Mouse (Mus musculus): ENCODE measurements at regions not wholly inside any gene's neighbourhood (a gene's known extent, or its start where the extent isn't known, plus 50 kb on each side); places are given as distances from the start of the nearest gene placed in this dataset.
"Not testable (repeated sequence)": the region's sequence is repeated elsewhere in the genome, so short reads cannot be mapped to it uniquely, and the experiment has no call there.

- no peak for DNase-seq
Observed at GRCm38 (mm10) chr8:26762942-26763778, 214.0 kb upstream of the Zfp703 start.

GRCm38 (mm10) chr8:26768474-26769229, 208.5 kb upstream of the Zfp703 start:
- DNase-seq: no peak

DNA sequence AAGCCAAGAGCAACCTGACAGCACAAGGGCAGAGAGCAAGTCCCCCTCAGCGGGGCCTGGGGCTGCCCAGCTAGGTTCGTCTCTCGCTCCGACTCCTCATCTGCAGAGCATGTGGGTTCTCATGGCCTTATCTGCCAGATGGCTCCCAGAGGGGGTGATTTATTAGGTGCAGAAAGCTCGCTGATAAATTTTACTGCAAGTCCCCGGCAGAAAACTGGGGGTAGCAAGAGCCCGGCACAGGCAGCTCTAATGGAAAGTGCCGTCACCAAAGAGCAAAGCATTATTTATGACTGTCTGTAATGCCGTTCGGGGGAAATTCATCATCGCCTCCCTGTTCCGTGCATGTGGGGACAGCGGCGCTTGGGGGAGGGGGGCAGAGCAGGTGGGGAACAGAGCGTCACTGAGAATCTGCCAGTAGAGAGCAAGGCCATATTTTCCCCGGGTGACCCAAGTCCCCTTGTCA, 206.7 kb upstream of the Zfp703 start:
- peak in 1 of 2 experiments; percentile 6 for DNase-seq

- no peak for DNase-seq
Observed at GRCm38 (mm10) chr8:26778917-26779537, 198.1 kb upstream of the Zfp703 start.

GRCm38 (mm10) chr8:26780515-26780914, 196.6 kb upstream of the Zfp703 start:
- peak; percentile 51 to 53 for DNase-seq

DNA sequence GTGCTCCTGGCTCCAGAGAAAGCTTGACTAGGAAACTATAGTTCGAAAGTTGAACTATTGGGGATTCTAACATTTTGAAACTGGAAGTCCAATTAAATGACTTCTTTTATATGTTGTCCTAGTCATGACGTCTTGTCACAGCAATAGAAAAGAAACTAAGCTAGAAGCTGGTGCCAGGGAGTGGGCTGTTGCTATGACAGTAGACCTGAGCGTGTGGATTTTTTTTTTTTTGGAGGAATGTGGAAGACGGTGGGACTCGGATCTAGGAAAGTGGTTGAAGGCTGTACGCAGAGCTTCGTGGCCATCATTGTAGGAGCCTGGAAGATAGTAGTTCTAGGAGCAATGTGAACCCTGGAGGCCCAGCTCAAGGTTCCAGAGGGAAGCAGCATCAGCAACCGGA, 194.2 kb upstream of the Zfp703 start:
- DNase-seq: not testable (repeated sequence)

DNA sequence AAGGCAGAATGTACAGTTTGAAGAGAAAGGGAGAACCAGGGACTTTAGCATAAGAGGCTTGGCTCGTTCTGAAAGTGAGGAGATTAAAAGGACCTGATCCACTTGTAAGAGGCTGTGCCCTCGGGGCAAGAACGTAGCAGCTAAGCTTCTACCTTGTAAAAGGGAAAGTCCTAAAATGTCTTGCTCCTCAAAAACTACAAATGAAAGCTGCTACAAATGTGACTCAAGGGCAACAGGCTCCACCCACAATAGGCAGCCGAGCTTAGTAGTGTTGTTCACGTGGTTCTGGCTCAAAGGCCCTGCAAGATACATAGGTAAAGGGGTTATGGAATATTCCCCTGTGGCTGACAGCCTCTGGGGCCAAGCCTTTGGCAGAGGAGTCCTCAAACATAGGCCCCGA, 192.7 kb upstream of the Zfp703 start:
- no peak for DNase-seq

- DNase-seq: no peak
Observed at GRCm38 (mm10) chr8:26791795-26792194, 185.3 kb upstream of the Zfp703 start.

DNA sequence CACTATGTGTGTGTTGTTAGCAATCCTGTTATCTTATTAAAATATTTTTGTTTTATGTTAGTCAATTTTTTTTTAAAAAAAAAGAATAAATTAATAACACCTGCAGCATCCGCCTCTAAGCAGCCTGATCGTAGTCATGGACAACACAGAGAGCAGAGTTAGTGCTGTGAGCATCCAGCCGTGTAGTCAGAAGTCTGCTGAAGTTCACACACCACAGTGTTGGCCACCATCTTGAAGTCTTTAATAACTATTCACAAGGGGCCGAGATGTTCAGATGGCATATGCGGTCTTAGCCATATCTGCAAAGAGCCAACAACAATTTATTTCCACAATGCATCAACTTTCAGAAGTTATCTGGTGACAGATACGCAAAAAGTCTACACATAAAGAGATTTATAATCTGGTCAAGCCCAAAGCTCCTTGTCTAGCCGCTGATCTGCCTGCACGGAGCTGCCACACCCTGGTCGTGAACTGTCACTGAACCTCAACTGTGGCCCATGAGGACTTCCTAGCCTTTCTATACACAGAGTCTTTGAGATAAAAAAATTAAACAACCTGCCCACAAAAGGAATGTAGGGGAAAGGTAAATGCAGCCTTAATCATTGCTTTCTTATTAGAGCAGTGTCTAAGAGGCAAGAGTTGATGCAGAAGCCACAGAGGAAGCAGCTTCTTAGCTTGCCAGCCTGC, 183.4 kb upstream of the Zfp703 start:
- DNase-seq: no peak

DNA sequence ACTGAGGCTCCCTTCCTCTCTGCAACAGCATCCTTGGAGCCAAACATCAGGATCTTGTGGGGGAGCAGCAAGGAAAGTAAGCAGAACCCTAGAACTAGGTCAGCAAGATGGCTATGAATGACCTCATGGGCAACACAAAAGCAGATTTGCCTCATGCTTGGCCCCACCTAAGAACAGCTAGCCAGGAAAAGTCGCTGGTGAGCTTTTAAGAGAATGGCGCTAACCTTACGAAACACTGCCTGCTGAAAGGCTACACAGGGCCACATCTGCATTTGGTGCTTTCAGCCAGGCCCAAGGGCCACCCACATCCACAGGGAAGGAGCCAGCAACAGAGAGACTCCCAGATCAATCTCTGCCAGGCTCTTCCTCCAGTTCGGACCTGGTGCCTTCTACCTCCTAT, 182.7 kb upstream of the Zfp703 start:
- no peak for DNase-seq

- DNase-seq: no peak
Observed at GRCm38 (mm10) chr8:26795616-26796015, 181.5 kb upstream of the Zfp703 start.

DNA sequence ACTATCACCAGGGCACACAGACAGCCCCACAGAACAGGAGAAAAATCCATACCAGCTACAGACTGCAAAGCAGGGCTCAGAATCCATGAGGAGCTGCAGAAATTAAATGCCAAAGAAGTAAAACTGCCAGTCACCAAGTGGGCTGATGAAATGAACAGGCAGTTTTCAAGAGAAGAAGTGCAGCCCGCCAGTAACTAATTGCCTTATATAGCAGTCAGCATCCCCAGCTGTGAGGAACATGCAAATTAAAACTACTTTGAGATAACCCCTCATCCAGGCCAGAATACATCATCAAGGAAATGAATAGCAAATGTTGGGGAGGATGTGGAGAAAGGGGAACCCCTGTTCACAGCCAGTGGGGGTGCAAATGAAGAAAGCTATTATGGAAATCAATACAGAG, 177.3 kb upstream of the Zfp703 start:
- no peak for DNase-seq

GRCm38 (mm10) chr8:26804089-26804488, 173.0 kb upstream of the Zfp703 start:
- DNase-seq: peak; percentile 45 to 47

DNA sequence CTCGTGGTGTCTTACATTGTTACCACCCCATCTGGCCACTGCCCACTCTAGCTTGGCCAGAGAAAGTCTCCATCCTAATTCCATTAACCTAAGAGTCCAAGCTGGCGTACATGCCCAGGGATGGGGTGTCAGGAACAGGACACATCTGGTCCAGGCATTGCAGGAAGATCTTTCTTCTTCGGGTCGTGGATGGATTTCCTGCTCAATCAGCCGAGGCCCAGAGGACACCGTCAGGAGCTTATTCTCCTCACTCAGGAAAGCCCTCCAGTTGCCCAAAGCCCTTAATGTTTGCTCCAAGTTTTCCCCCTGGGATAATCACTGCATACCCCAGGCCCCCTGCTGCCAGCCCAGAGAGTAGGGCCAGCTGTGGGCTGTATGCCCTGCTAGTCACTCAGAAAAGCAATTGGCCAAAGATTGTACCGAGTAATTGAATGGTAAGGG, 172.2 kb upstream of the Zfp703 start:
- peak in 1 of 2 experiments; percentile 18 for DNase-seq

GRCm38 (mm10) chr8:26805371-26805821, 171.7 kb upstream of the Zfp703 start:
- no peak for DNase-seq

GRCm38 (mm10) chr8:26808111-26808651, 168.9 kb upstream of the Zfp703 start:
- DNase-seq: peak in 1 of 2 experiments; percentile 15

DNA sequence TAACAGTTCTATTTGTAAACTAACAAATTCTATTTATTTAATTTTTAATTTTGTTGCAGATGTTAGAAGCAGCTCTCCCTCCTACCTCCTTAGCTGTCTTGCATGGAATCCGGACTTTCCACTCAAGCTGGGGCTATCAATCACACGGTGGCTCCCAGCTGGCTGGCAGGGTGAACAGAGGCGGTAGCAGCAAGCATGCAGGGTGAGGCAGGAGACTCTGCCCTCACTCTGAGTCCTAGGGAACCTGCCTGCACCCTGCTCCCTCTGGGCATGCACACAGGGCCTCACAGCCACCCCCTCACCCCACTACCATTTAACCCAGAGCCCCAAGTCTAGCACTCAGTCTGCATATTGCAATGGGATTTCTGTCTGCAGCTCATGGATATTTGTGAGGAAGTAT, 168.4 kb upstream of the Zfp703 start:
- DNase-seq: peak in 1 of 2 experiments; percentile 16

DNA sequence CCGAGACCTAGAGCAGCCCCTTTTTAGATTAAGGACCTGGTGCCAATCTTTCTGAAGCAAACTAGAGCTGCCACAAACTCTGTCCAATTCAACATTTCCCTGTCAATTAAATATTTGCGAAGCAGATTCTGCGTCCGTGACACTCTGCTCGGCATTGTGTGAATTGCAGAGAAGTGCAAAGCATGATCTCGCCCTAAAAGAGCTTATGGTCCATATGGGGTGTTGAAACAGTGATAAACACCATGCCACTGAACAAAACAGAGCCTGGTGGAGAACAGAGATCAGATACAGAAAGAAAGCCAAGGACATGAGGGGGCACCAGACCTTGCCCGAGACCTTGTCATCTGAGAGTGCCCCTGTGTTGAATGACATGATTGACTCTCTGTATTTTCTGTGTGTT, 167.2 kb upstream of the Zfp703 start:
- DNase-seq: no peak

GRCm38 (mm10) chr8:26811533-26812236, 165.4 kb upstream of the Zfp703 start:
- peak in 1 of 2 experiments; percentile 17 for DNase-seq

DNA sequence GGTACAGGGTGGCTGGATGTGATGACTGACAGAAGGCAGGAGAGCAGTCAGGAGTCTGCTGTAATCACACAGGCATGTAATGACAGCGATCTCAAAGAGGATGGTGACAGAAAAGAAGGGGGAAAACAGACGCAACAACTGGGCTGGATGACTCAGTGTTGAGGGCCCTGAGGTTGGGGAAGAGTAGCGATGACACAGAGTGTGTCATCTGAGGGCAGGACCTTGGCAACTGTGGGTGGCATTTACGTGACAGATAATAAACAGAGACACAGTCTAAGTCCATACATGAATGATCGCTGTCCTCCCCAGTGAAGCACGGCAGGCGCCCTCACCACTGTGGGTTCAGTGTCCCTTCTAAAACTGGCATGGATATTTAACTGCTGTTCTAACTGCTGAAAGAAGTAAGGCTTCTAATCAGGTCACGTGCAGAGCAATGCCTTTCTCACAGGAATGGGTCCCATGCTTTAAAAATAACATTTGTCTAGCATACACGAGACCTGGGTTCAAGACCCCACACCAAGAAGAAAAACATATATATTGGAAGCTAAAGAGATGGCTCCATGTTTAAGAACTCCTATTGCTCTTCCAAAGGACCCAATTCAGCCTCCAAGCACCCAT, 163.8 kb upstream of the Zfp703 start:
- no peak for DNase-seq

- no peak for DNase-seq
Observed at GRCm38 (mm10) chr8:26815020-26815584, 162.0 kb upstream of the Zfp703 start.
